Mouse (Mus musculus): ENCODE results near the gene Arhgap8. TPM values are rescaled to one million over a fixed set of nuclear protein-coding genes. Genes with fewer than 3 reads are reported as not detected.

Gene Arhgap8
- polyA plus RNA-seq (2014; fragmentation: Illumina TruSeq; extraction: RNeasy Lipid Tissue Mini Kit (QIAGEN cat#74804)): not detected

GRCm38 (mm10) chr15:84719791-84720190 is at the start of gene Arhgap8:
Gene Arhgap8, plus strand, starts transcription at chr15:84720052.

Other genes with a start within 250 kb of the Arhgap8 start
- gene Rtl6, start 162.2 kb upstream of the Arhgap8 start, polyA plus RNA-seq (2014; fragmentation: Illumina TruSeq; extraction: RNeasy Lipid Tissue Mini Kit (QIAGEN cat#74804)): 1.5 TPM
- 0.34 TPM for gene Prr5, start 50.4 kb upstream of the Arhgap8 start, polyA plus RNA-seq (2014; fragmentation: Illumina TruSeq; extraction: RNeasy Lipid Tissue Mini Kit (QIAGEN cat#74804))
- not detected for gene Phf21b, start 136.0 kb downstream of the Arhgap8 start, polyA plus RNA-seq (2014; fragmentation: Illumina TruSeq; extraction: RNeasy Lipid Tissue Mini Kit (QIAGEN cat#74804))
- 0.31 TPM for gene Gm29666, start 200.0 kb downstream of the Arhgap8 start, polyA plus RNA-seq (2014; fragmentation: Illumina TruSeq; extraction: RNeasy Lipid Tissue Mini Kit (QIAGEN cat#74804))
- 21.8 TPM for gene Nup50, start 203.4 kb downstream of the Arhgap8 start, polyA plus RNA-seq (2014; fragmentation: Illumina TruSeq; extraction: RNeasy Lipid Tissue Mini Kit (QIAGEN cat#74804))